Mouse (Mus musculus) embryonic facial prominence, embryonic 10.5 days (tissue): ENCODE measurements around the gene Prom1. TPM values are rescaled to one million over a fixed set of nuclear protein-coding genes. Genes with fewer than 3 reads are reported as not detected.

Source experiments
- DNase-seq: peaks from one replicate; pipeline ENCODE4 v3.0.0-alpha.2; 2017; ENCODE audit warnings: low spot score
- H3K27ac ChIP-seq: fragments of 300-500 bp; sonication (generic); replicated peaks from 2 replicates; pipeline ENCODE4 v1.5.1; 2016; ENCODE audit warnings: mild to moderate bottlenecking
- H3K27me3 ChIP-seq: fragments of 300-500 bp; sonication (generic); replicated peaks from 2 replicates; pipeline ENCODE4 v1.6.1; 2016; ENCODE audit warnings: low read depth, mild to moderate bottlenecking; ENCODE audit not compliant: poor library complexity, severe bottlenecking
- H3K36me3 ChIP-seq: fragments of 300-500 bp; sonication (generic); replicated peaks from 2 replicates; pipeline ENCODE4 v1.6.1; 2016; ENCODE audit warnings: mild to moderate bottlenecking, moderate library complexity
- H3K4me1 ChIP-seq: fragments of 300-500 bp; sonication (generic); 2 replicates; pipeline ENCODE4 v1.6.1; 2016
- H3K4me3 ChIP-seq: fragments of 300-500 bp; sonication (generic); 2 replicates; pipeline ENCODE4 v1.5.1; 2016; ENCODE audit warnings: mild to moderate bottlenecking, moderate library complexity
- H3K9me3 ChIP-seq: fragments of 300-500 bp; sonication (generic); 2 replicates; pipeline ENCODE4 v1.6.1; 2016; ENCODE audit warnings: mild to moderate bottlenecking
- WGBS: fragments of 180-500 bp; shearing (Covaris S2); methylation state at CpG from one replicate; pipeline ENCODE4 v1.1.7; 2016; 5-methylcytosine and 5-hydroxymethylcytosine counted together
- polyA plus RNA-seq: library from polyadenylated mRNA; unstranded; fragments of >200 nt; fragmentation: Nextera tagmentation; extraction: Ambion mirVana; gene quantifications from 2 replicates; pipeline ENCODE4 v1.2.1, GENCODE M21; 2016

The Prom1 gene
- polyA plus RNA-seq, 1 experiment from 2014 or later, result 102 TPM

DNA sequence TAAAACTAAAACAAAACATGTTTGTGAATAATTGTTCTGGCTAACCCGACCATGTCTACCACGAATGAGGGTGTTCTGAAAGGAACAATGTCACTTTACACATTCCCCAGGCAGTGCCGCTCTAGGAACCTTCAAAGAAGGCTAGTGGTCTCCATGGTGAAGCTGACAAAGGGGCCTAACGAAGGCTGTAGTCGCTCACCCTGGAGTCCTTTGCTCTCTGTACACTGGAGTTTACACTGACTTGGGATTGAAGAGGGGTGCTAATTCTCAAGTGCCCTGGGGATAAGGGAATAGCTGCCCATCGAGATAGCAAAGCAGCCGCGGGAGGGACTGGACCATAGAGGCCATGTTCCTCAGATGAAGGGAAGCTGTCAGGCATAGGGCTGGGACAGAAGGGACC is 2.9 kb upstream of the Prom1 start:
- 0 out of 2 replicates have a peak, but pooled peaks cover 5% of the 10 kb centered on the region for H3K9me3 ChIP-seq
- H3K4me3 ChIP-seq, result no peak overlapping the region
- peaks cover 9% of the 10 kb centered on the region for H3K4me1 ChIP-seq
- no peak overlapping the region for H3K27ac ChIP-seq
- peaks cover 17% of the 10 kb centered on the region for H3K27me3 ChIP-seq
- 0 out of 2 replicates have a peak, but pooled peaks cover 3% of the 10 kb centered on the region for H3K36me3 ChIP-seq
- no peak for DNase-seq
- 63% methylated on average over 8 of the region's 8 CpGs for WGBS

DNA sequence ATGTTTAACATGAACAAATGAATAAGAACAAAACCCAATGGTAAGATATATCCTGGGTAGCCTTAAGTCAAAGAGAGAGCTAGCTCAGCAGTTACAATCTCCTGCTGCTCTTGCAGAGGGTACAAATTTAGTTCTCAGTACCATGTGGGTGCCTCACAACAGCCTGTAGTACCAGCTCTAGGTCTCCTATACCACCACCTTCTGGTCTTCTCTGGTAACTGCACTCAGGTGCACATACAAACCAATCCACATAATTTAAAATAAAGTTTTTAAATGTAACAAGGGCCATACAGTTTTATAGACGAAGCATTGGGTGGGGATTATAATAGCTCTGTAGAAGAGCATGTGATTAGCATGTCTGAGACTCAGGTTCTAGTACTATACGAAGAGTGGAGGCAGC is 2.3 kb upstream of the Prom1 start:
- Histone ChIP-seq H3K9me3 (0 out of 2 replicates have a peak, but pooled peaks cover 5% of the 10 kb centered on the region), H3K4me1 (peaks cover 15% of the 10 kb centered on the region), H3K36me3 (peaks cover 4% of the 10 kb centered on the region; the same call in 1 of the 2 replicates), H3K27me3 (peaks cover 17% of the 10 kb centered on the region), H3K27ac (no peak overlapping the region), H3K4me3 (no peak overlapping the region)
- WGBS, result 88% methylated on average over 2 of the region's 2 CpGs
- no peak for DNase-seq

DNA sequence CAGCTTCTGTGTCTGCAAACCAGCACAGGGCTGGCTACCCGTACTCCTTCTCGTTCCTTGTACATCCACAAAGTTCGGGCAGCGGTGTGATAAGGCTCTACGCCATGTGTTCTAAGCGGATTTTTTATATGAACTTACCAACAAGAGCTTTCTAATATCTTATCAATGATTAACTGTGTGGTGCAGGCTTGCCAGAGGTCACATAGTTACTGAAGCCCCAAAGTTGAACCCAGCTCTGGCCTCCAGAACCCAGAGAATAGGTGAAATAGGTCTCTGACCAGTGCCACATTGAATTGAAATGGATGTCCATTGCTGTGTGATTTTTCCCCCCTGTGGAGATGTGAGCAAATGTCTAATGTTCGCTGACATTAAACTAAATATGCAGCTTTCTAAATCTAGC is 1.3 kb upstream of the Prom1 start:
- no peak overlapping the region for H3K27ac ChIP-seq
- 0 out of 2 replicates have a peak, but pooled peaks cover 5% of the 10 kb centered on the region for H3K9me3 ChIP-seq
- H3K27me3 ChIP-seq, result peaks cover 17% of the 10 kb centered on the region
- no peak for DNase-seq
- H3K4me3 ChIP-seq, result no peak overlapping the region
- H3K36me3 ChIP-seq, result peaks cover 14% of the 10 kb centered on the region
- WGBS, result 92% methylated on average over 7 of the region's 7 CpGs
- H3K4me1 ChIP-seq, result peaks cover 23% of the 10 kb centered on the region

DNA sequence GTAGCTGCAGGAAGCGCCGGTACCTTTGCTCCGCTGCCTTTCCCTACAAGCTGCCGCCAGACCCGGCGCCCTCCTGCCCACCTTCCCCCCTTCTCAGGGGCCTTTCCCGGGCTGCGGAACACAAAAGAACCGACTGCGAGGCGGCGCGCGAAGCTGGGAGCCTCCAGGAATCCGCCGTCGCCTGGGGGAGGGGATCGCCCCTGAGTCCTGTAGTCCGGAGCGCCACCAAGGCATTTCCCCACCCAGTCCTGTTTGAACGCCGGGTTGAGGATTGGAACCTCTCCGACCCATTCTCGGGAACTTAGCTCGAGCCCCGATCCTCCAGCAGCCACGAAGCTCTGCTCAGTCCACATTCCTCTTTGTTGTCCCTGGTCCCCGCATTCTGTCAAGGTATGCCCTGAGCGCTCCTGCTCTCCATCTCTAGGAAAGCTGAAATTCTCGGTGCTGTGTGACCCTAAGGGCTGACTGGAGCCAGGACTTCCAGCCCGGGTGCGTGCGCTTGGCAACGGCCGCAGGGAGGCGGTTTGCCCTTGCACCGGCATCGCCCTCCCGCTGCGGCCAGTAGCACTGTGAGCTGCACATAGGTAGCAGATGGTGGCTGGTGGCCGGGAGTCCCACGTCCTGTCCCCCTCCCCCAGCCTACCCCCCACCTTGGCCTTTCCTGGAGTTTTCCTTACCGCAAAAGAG is 1.1 kb downstream of the Prom1 start:
- peaks cover 17% of the 10 kb centered on the region for H3K27me3 ChIP-seq
- H3K9me3 ChIP-seq, result 0 out of 2 replicates have a peak, but pooled peaks cover 5% of the 10 kb centered on the region
- H3K27ac ChIP-seq, result peak overlapping the region; percentile 93
- H3K4me3 ChIP-seq, result peak overlapping the region; percentile 81
- WGBS, result under 1% methylated on average over 43 of the region's 43 CpGs
- H3K36me3 ChIP-seq, result peaks cover 26% of the 10 kb centered on the region
- peaks cover 32% of the 10 kb centered on the region for H3K4me1 ChIP-seq
- DNase-seq, result peak; percentile 87

DNA sequence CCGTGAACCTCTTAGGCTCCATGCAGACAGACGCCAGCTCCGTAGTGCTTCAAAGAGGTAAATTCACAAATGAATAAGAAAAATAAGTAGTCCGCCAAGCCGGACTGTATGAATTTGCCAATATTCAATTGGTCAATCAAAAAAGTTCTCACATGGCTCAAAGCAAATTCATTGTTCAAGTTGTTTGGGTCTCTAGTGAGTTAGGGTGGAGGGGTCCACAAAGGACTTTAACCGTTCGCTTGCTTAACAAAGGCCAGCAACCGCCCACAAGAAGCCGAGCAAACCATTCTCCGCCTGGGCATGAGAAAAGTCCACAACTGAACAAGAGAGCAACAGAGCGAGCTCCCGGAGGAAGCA is 1.7 kb downstream of the Prom1 start:
- H3K27ac ChIP-seq, result peak overlapping the region; percentile 93
- H3K36me3 ChIP-seq, result peaks cover 26% of the 10 kb centered on the region
- peaks cover 17% of the 10 kb centered on the region for H3K27me3 ChIP-seq
- H3K4me1 ChIP-seq, result peaks cover 32% of the 10 kb centered on the region
- peak overlapping the region; percentile 81 for H3K4me3 ChIP-seq
- WGBS, result 5% methylated on average over 12 of the region's 12 CpGs
- no peak for DNase-seq
- 0 out of 2 replicates have a peak, but pooled peaks cover 5% of the 10 kb centered on the region for H3K9me3 ChIP-seq

DNA sequence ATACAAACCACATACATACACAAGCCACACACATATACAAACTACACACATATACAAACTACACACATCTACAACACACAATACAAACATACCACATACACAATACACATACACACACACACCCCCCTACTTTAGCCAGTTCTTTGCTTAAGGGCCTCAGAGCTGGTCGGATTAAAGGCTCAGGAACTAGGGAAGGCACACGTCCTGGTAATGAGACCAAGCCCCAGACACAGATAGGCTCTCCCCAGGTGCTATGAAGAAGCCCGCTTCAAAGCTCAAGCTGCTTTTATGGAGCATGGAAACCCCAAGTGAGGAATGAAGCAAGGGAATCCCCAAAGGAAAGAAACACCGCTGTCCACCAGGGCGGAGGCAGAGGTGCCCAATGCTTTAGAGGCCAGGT is 4.8 kb downstream of the Prom1 start:
- Histone ChIP-seq H3K4me3 (no peak overlapping the region), H3K9me3 (peaks cover 3% of the 10 kb centered on the region; the same call in 1 of the 2 replicates), H3K36me3 (peaks cover 54% of the 10 kb centered on the region), H3K4me1 (peaks cover 30% of the 10 kb centered on the region), H3K27me3 (0 out of 2 replicates have a peak, but pooled peaks cover under 1% of the 10 kb centered on the region), H3K27ac (no peak overlapping the region)
- DNase-seq, result no peak
- 81% methylated on average over 5 of the region's 5 CpGs for WGBS

DNA sequence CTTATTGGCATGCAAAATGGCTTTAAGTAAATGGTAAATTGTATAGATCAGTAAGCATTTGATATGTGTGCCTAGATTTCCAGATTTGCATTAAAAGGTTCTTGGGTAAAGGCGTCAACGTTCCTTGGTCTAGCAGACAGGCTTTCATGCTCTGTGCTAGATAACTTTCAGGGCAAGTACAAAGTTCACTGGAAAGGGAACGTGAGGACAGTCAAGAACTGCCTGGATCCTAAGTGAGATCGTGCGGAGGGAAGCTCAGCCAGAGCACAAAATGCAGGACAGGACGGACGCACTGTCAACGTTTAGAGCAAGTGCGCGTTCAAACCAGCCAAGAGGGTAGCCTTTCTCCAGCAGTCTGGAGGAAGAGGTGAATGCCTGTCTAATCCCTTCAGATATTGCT is 5.7 kb downstream of the Prom1 start:
- H3K4me3 ChIP-seq, result no peak overlapping the region
- H3K36me3 ChIP-seq, result peaks cover 63% of the 10 kb centered on the region
- no peaks in the 10 kb centered on the region for H3K27me3 ChIP-seq
- no peak for DNase-seq
- no peak overlapping the region for H3K27ac ChIP-seq
- peaks cover 25% of the 10 kb centered on the region for H3K4me1 ChIP-seq
- peaks cover 6% of the 10 kb centered on the region; the same call in 1 of the 2 replicates for H3K9me3 ChIP-seq
- WGBS, result 90% methylated on average over 10 of the region's 10 CpGs

DNA sequence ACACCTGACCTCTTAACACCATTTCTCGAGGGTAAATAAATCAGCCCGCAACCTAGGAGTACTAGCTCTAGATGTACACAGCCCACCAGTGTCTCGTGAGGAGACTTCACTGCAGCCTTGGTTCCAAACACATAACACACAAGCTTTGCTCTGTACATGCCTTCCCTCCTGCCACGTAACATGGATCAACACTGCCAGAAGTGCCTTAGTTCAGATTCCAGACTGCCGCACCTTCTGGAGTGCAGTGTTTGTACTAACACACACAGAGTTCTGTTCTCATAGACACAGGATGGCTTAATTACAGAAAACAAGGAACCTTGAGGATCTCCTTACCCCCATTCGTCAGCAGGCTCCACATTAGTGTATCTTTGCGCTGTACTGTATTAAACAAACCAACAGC is 6.1 kb downstream of the Prom1 start:
- no peak for DNase-seq
- Histone ChIP-seq H3K27ac (no peak overlapping the region), H3K27me3 (no peaks in the 10 kb centered on the region), H3K9me3 (peaks cover 6% of the 10 kb centered on the region; the same call in 1 of the 2 replicates), H3K4me1 (peaks cover 25% of the 10 kb centered on the region), H3K36me3 (peaks cover 67% of the 10 kb centered on the region), H3K4me3 (no peak overlapping the region)
- WGBS, result 88% methylated on average over 7 of the region's 7 CpGs

DNA sequence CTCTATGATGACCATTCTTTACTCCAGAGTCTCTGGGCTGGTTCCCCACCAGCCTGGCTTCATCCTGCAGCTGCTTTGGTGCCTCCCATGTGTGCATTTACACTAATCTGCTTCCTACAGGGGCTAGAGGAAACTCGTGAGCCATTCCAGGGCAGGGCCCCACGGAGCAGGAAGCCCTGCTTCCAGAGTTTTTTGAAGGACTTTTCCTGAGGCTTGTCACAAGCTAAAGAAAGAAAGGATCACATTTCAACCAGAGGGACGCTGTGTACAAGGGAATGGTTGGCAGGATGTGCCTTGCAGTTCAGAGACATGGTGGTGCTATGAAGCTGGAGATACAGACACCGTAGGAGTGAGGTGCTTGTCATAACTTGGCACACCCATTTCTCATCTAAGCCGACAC is 14.8 kb downstream of the Prom1 start:
- no peak overlapping the region for H3K4me3 ChIP-seq

DNA sequence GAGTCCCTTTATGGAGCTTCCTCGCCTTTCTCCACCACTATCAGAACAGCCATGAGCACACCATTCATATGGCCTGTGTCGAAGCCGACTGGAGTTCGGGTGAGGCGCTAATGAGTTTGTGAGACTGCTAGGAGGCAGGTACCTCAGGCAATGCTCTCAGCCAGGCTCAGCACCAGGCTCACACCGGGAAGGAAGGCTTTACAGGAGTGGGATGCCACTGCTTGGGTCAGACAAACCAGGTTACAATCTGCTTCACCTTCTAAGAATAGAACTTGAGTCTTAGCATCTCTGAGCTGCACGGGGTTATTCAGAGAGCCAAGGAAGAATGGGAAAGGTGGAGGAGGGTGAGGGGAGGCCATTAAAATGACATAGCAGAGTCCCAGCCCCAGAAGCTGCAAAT is 16.0 kb downstream of the Prom1 start:
- Histone ChIP-seq H3K4me3 (no peak overlapping the region), H3K36me3 (peaks cover 83% of the 10 kb centered on the region), H3K27ac (no peak overlapping the region), H3K9me3 (peaks cover 2% of the 10 kb centered on the region; the same call in 1 of the 2 replicates), H3K4me1 (peaks cover 21% of the 10 kb centered on the region), H3K27me3 (no peaks in the 10 kb centered on the region)
- WGBS, result 90% methylated on average over 7 of the region's 7 CpGs
- no peak for DNase-seq

More for the DNA sequence above, 14.8 kb downstream of the Prom1 start:
- no peaks in the 10 kb centered on the region for H3K27me3 ChIP-seq
- WGBS, result 47% methylated on average over 5 of the region's 5 CpGs
- DNase-seq, result peak; percentile 37
- peaks cover 4% of the 10 kb centered on the region; the same call in 1 of the 2 replicates for H3K9me3 ChIP-seq
- peaks cover 84% of the 10 kb centered on the region for H3K36me3 ChIP-seq
- peaks cover 16% of the 10 kb centered on the region for H3K4me1 ChIP-seq
- peak overlapping the region; percentile 32; the same call in 1 of the 2 replicates for H3K27ac ChIP-seq

DNA sequence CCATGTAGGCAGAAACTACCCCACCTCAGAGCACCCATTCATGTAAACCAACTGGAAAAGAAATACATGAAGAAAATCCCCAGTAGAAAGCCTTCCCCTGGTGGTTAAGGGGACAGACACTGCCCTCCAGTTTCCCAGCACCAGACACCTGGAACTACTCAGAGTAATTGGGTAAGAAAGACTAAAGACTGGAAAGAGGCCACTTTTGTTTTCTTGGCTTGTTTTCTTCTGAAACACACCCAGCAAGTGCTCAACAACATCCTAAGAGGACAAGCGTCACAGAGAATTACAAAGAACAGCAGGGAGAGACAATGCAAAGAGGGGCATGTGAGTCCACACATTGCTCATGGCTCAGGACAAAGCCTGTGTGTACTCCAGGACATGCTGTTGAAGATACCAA is 20.7 kb downstream of the Prom1 start:
- H3K4me1 ChIP-seq, result peaks cover 12% of the 10 kb centered on the region
- H3K4me3 ChIP-seq, result no peak overlapping the region
- H3K9me3 ChIP-seq, result peaks cover 2% of the 10 kb centered on the region; the same call in 1 of the 2 replicates
- H3K36me3 ChIP-seq, result peaks cover 63% of the 10 kb centered on the region
- H3K27me3 ChIP-seq, result no peaks in the 10 kb centered on the region
- no peak for DNase-seq
- no peak overlapping the region; the same call in 1 of the 2 replicates for H3K27ac ChIP-seq
- WGBS, result 52% methylated on average over 1 of the region's 1 CpGs

DNA sequence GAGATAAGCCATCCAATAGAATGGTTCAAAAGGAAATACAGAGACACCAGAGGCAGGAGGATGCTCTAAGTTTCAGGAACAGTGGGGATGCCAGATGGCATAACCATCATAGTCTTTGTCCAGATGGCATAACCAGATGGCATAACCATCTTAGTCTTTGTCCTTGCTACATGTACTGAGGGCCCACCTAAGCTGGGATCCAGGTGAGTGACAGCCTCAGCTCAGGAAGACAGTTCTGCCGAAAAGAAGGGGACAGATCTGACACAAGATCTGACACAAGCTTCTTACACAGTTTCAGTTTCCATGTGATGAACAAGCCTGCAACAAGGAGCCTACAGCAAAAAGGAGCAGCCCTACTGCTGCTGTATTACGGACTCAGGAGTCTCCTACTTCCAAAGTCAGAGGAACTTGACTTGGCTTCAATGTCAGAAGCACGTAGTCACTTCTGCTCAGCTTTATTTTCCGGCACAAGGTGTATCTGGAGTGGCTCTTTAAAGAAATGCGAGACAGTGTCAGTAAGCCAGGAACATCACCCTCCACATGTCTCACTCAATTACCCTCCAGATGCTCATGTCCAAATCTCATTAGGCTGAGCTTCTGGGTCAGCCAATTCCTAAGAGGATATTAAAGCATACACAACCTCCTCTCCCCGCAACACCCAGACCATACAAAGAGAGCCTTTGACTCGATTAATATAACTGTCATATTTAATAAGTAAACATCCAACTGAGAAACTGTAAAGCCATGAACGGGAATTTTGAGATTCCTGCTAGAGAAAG is 21.4 kb downstream of the Prom1 start:
- Histone ChIP-seq H3K27me3 (no peaks in the 10 kb centered on the region), H3K27ac (no peak overlapping the region), H3K36me3 (peaks cover 57% of the 10 kb centered on the region), H3K9me3 (peaks cover 2% of the 10 kb centered on the region; the same call in 1 of the 2 replicates), H3K4me1 (peaks cover 12% of the 10 kb centered on the region), H3K4me3 (no peak overlapping the region)
- no peak for DNase-seq
- 80% methylated on average over 8 of the region's 8 CpGs for WGBS
